Mouse (Mus musculus): Measurements from ENCODE around the gene Plppr1.
"Not testable (repeated sequence)": the region's sequence is repeated elsewhere in the genome, so short reads cannot be mapped to it uniquely, and the experiment has no call there.

- TF ChIP-seq CEBPB (IDR thresholded peaks at IDR 0.05; ENCODE audit: low read depth); CTCF (IDR thresholded peaks at IDR 0.05; ENCODE audit: control insufficient read depth, insufficient read depth, insufficient read length); MAX (IDR thresholded peaks at IDR 0.05); MYOD1 (IDR thresholded peaks at IDR 0.05; ENCODE audit: control insufficient read depth, insufficient read length, low read depth); USF1 (IDR thresholded peaks at IDR 0.05; ENCODE audit: low read depth): not testable (repeated sequence)
Measured at GRCm38 (mm10) chr4:49368046-49368445, 309.0 kb downstream of the Plppr1 start.
